Mouse (Mus musculus): ENCODE measurements around the gene Hsfy2.

GRCm38 (mm10) chr1:56674601-56675000, 37.4 kb upstream of the Hsfy2 start:
- TF ChIP-seq POLR2A (IDR thresholded peaks at IDR 0.05; ENCODE audit: control insufficient read depth, low read depth, low read length) (no peak), CTCF (IDR thresholded peaks at IDR 0.05; ENCODE audit: control insufficient read depth, insufficient read depth, insufficient replicate concordance, low read depth, low read length) (no peak)
